Mouse (Mus musculus) layer of hippocampus, adult 2 months (tissue): ENCODE results near the gene Slc4a2. TPM values are rescaled to one million over a fixed set of nuclear protein-coding genes. Genes with fewer than 3 reads are reported as not detected.

ENCODE experiments used
- DNase-seq, 2 experiments: peaks; one replicate each; pipeline ENCODE4 v3.0.0; 2022; ENCODE audit warnings: low spot score in 2 of 2
- H3K27ac ChIP-seq: fragments of 200-600 bp; 2 replicates; pipeline ENCODE4 v1.8.1; 2022
- H3K4me3 ChIP-seq: fragments of 200-600 bp; 2 replicates; pipeline ENCODE4 v1.8.1; 2022; ENCODE audit warnings: mild to moderate bottlenecking
- CTCF ChIP-seq: fragments of 200-600 bp; conservative IDR thresholded peaks from 2 replicates; pipeline ENCODE4 v1.8.1; 2022; ENCODE audit warnings: antibody characterized with exemption, mild to moderate bottlenecking, moderate library complexity
- total RNA-seq, 2 experiments: library from RNA; stranded (reverse); gene quantifications; 2 replicates each; pipeline ENCODE4 v1.2.3; 2021

Gene Slc4a2
- total RNA-seq, 2 experiments from 2014 or later: 32.5 to 37.6 TPM

- DNase-seq: no peak
- TF ChIP-seq CTCF: no peak
- Histone ChIP-seq H3K4me3 (no peak overlapping the region), H3K27ac (no peak overlapping the region)
These were observed 66.8 kb downstream of the Slc4a2 start for GRCm38 (mm10) chr5:24490413-24490920.

Other genes starting within 250 kb of the Slc4a2 start
- gene Kcnh2, start 72.2 kb upstream of the Slc4a2 start, total RNA-seq: 10 to 100 TPM; 21.7 to 23.6 TPM
- gene Nos3, start 59.0 kb upstream of the Slc4a2 start, total RNA-seq: 1 to 10 TPM; 6.6 to 7.8 TPM
- 1 to 10 TPM; 3.0 to 3.2 TPM for gene Atg9b, start 31.7 kb upstream of the Slc4a2 start, total RNA-seq
- 10 to 100 TPM; 50.8 to 57.0 TPM for gene Abcb8, start 30.2 kb upstream of the Slc4a2 start, total RNA-seq
- gene Asic3, start 10.4 kb upstream of the Slc4a2 start, total RNA-seq: under 1 TPM; 0.20 to 0.39 TPM
- 100 to 1,000 TPM; 118 to 136 TPM for gene Cdk5, start 307 bp upstream of the Slc4a2 start, total RNA-seq
- 100 to 1,000 TPM; 127 to 130 TPM for gene Fastk, start 21.4 kb downstream of the Slc4a2 start, total RNA-seq
- 10 to 100 TPM; 22.2 to 22.5 TPM for gene Tmub1, start 24.0 kb downstream of the Slc4a2 start, total RNA-seq
- gene Agap3, start 28.3 kb downstream of the Slc4a2 start, total RNA-seq: 100 to 1,000 TPM; 651 to 655 TPM
- under 1 TPM in 1 of 2 experiments, not detected in 1; 0.10 TPM for gene Gbx1, start 103.4 kb downstream of the Slc4a2 start, total RNA-seq
- under 1 TPM in 1 of 2 experiments, not detected in 1; 0.31 TPM for gene Asb10, start 117.1 kb downstream of the Slc4a2 start, total RNA-seq
- not detected for gene 4931409K22Rik, start 133.0 kb downstream of the Slc4a2 start, total RNA-seq
- 10 to 100 TPM; 75.9 to 81.4 TPM for gene Abcf2, start 153.6 kb downstream of the Slc4a2 start, total RNA-seq
- gene Chpf2, start 162.9 kb downstream of the Slc4a2 start, total RNA-seq: 10 to 100 TPM; 63.6 to 66.7 TPM
- 10 to 100 TPM; 88.7 to 90.9 TPM for gene Smarcd3, start 200.6 kb downstream of the Slc4a2 start, total RNA-seq